Mouse (Mus musculus) hindbrain, embryonic 11.5 days (tissue): Measurements from ENCODE around the gene Kcnj12. TPM values are rescaled to one million over a fixed set of nuclear protein-coding genes. Genes with fewer than 3 reads are reported as not detected.

Experiments
- ATAC-seq: fragments of 200-750 bp; cut with Nextera tagmentation; 2 replicates; pipeline ENCODE4 v1.8.0; 2017; ENCODE audit warnings: mild to moderate bottlenecking, moderate TSS enrichment, moderate library complexity; ENCODE audit not compliant: low FRiP score
- DNase-seq: peaks from one replicate; pipeline ENCODE4 v3.0.0-alpha.2; 2015; ENCODE audit warnings: low spot score
- H3K27ac ChIP-seq: fragments of 300-500 bp; sonication (generic); 2 replicates; pipeline ENCODE4 v1.5.1; 2014; ENCODE audit warnings: mild to moderate bottlenecking, low read depth, low read length
- H3K27me3 ChIP-seq: fragments of 300-500 bp; sonication (generic); 2 replicates; pipeline ENCODE4 v1.6.1; 2014; ENCODE audit warnings: mild to moderate bottlenecking, low read length, moderate library complexity, mixed read lengths; ENCODE audit not compliant: control insufficient read depth, insufficient read depth
- H3K36me3 ChIP-seq: fragments of 300-500 bp; sonication (generic); 2 replicates; pipeline ENCODE4 v1.6.1; 2014; ENCODE audit warnings: mild to moderate bottlenecking, low read length, moderate library complexity, mixed read lengths; ENCODE audit not compliant: control insufficient read depth, insufficient read depth
- H3K4me1 ChIP-seq: fragments of 300-500 bp; sonication (generic); replicated peaks from 2 replicates; pipeline ENCODE4 v1.6.1; 2014; ENCODE audit warnings: low read length, mixed read lengths; ENCODE audit not compliant: control insufficient read depth, insufficient read depth
- H3K4me2 ChIP-seq: fragments of 300-500 bp; sonication (generic); replicated peaks from 2 replicates; pipeline ENCODE4 v1.6.1; 2014; ENCODE audit warnings: mild to moderate bottlenecking, low read depth, low read length
- H3K4me3 ChIP-seq: fragments of 300-500 bp; sonication (generic); 2 replicates; pipeline ENCODE4 v1.5.1; 2014; ENCODE audit warnings: low read depth, low read length
- H3K9ac ChIP-seq: fragments of 300-500 bp; sonication (generic); 2 replicates; pipeline ENCODE4 v1.6.1; 2014; ENCODE audit warnings: low read depth, low read length
- H3K9me3 ChIP-seq: fragments of 300-500 bp; sonication (generic); 2 replicates; pipeline ENCODE4 v1.6.1; 2016; ENCODE audit warnings: low read length; ENCODE audit not compliant: control insufficient read depth
- WGBS: fragments of 180-500 bp; shearing (Covaris S2); extraction: QIAGEN DNeasy Blood & Tissue Kit; methylation state at CpG from one replicate; pipeline ENCODE4 v1.1.7; 2014; 5-methylcytosine and 5-hydroxymethylcytosine counted together
- polyA plus RNA-seq: library from polyadenylated mRNA; unstranded; fragments of >200 nt; fragmentation: Nextera tagmentation; extraction: Ambion mirVana; gene quantifications from 2 replicates; pipeline ENCODE4 v1.2.1, GENCODE M21; 2014

Kcnj12 gene
- polyA plus RNA-seq, 1 experiment from 2014 or later, result 1.7 TPM

- 82% methylated on average over 4 of the region's 4 CpGs for WGBS
- no peak for DNase-seq
These were observed 38.3 kb downstream of the Kcnj12 start for GRCm38 (mm10) chr11:61060634-61061033.

GRCm38 (mm10) chr11:61062548-61063461 lies 40.4 kb downstream of the Kcnj12 start:
- Histone ChIP-seq H3K9ac (no peak overlapping the region), H3K4me2 (no peak overlapping the region), H3K36me3 (no peaks in the 10 kb centered on the region), H3K4me1 (no peaks in the 10 kb centered on the region), H3K27me3 (no peaks in the 10 kb centered on the region), H3K4me3 (no peak overlapping the region), H3K9me3 (no peaks in the 10 kb centered on the region), H3K27ac (no peak overlapping the region)
- no peak for DNase-seq
- 83% methylated on average over 18 of the region's 18 CpGs for WGBS
- no peak for ATAC-seq

More at GRCm38 (mm10) chr11:61060634-61061033, 38.3 kb downstream of the Kcnj12 start:
- Histone ChIP-seq H3K4me2 (no peak overlapping the region), H3K27ac (no peak overlapping the region), H3K9me3 (no peaks in the 10 kb centered on the region), H3K36me3 (no peaks in the 10 kb centered on the region), H3K27me3 (no peaks in the 10 kb centered on the region), H3K4me3 (no peak overlapping the region), H3K4me1 (no peaks in the 10 kb centered on the region), H3K9ac (no peak overlapping the region)
- ATAC-seq, result no peak

DNA sequence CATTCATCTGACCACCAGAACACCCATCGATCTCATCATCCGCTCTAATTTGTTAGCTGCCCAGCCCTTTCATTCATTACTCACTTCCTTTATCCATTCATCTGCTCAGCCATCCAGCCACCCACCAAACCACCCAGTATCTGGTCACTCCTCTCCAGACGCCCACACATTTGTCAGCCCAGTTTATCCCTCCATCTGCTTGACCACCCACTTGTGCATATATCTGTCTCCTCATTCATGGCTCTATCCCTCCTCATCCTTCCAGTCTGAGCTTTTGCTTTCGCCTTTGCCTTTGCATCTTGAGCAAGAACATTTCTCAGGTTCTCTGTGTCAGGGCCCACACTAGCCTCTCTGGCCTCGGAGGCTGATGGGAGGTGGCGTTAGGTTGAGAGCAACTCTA lies 41.1 kb downstream of the Kcnj12 start:
- Histone ChIP-seq H3K4me3 (no peak overlapping the region), H3K27ac (no peak overlapping the region), H3K36me3 (no peaks in the 10 kb centered on the region), H3K9ac (no peak overlapping the region), H3K4me2 (no peak overlapping the region), H3K4me1 (no peaks in the 10 kb centered on the region), H3K27me3 (no peaks in the 10 kb centered on the region), H3K9me3 (no peaks in the 10 kb centered on the region)
- no peak for ATAC-seq
- DNase-seq, result no peak
- WGBS, result 89% methylated on average over 6 of the region's 6 CpGs

GRCm38 (mm10) chr11:61065620-61066019 lies 43.3 kb downstream of the Kcnj12 start:
- Histone ChIP-seq H3K36me3 (no peaks in the 10 kb centered on the region), H3K4me3 (no peak overlapping the region), H3K4me1 (no peaks in the 10 kb centered on the region), H3K27me3 (no peaks in the 10 kb centered on the region), H3K9me3 (no peaks in the 10 kb centered on the region), H3K27ac (no peak overlapping the region), H3K4me2 (no peak overlapping the region), H3K9ac (no peak overlapping the region)
- 86% methylated on average over 6 of the region's 6 CpGs for WGBS
- DNase-seq (no peak), ATAC-seq (no peak)

- Histone ChIP-seq H3K4me2 (no peak overlapping the region), H3K9ac (no peak overlapping the region), H3K27ac (no peak overlapping the region), H3K27me3 (no peaks in the 10 kb centered on the region), H3K4me1 (no peaks in the 10 kb centered on the region), H3K4me3 (no peak overlapping the region), H3K36me3 (no peaks in the 10 kb centered on the region), H3K9me3 (no peaks in the 10 kb centered on the region)
- 90% methylated on average over 9 of the region's 9 CpGs for WGBS
- ATAC-seq, result no peak
- no peak for DNase-seq
These were observed 44.9 kb downstream of the Kcnj12 start for GRCm38 (mm10) chr11:61067133-61067835.

DNA sequence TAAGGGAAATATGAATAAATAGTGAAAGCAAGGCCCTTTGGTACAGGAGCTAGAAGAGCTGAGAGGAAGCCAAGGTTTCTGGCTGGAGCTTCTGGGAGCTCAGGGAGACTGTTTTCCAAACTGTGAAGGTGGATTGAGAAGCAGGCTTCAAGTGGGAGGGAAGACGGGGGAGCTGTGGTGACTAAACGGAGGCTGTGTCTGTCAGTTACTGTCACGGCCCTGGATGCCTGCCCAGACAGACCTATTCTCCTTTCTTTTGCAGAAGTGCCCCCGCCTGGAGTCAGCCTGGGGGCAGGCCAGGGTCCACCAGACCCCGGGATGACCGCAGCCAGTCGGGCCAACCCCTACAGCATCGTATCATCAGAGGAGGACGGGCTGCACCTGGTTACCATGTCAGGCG lies 46.5 kb downstream of the Kcnj12 start:
- no peak overlapping the region for H3K27ac ChIP-seq
- H3K9ac ChIP-seq, result no peak overlapping the region
- DNase-seq (no peak), ATAC-seq (no peak)
- H3K27me3 ChIP-seq, result no peaks in the 10 kb centered on the region
- WGBS, result 92% methylated on average over 10 of the region's 10 CpGs
- H3K4me1 ChIP-seq, result no peaks in the 10 kb centered on the region
- H3K4me3 ChIP-seq, result no peak overlapping the region
- H3K36me3 ChIP-seq, result no peaks in the 10 kb centered on the region
- no peaks in the 10 kb centered on the region for H3K9me3 ChIP-seq
- H3K4me2 ChIP-seq, result no peak overlapping the region

DNA sequence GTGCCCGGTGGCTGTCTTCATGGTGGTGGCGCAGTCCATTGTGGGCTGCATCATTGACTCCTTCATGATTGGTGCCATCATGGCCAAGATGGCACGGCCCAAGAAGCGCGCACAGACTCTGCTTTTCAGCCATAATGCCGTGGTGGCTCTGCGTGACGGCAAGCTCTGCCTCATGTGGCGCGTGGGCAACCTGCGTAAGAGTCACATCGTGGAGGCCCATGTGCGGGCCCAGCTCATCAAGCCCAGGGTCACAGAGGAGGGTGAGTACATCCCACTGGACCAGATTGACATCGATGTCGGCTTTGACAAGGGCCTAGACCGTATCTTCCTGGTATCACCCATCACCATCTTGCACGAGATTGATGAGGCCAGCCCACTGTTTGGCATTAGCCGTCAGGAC lies 47.3 kb downstream of the Kcnj12 start:
- no peak overlapping the region for H3K4me3 ChIP-seq
- H3K27ac ChIP-seq, result no peak overlapping the region
- no peak overlapping the region for H3K9ac ChIP-seq
- H3K9me3 ChIP-seq, result no peaks in the 10 kb centered on the region
- no peaks in the 10 kb centered on the region for H3K4me1 ChIP-seq
- WGBS, result 94% methylated on average over 18 of the region's 18 CpGs
- no peaks in the 10 kb centered on the region for H3K27me3 ChIP-seq
- no peak for DNase-seq
- H3K36me3 ChIP-seq, result no peaks in the 10 kb centered on the region
- no peak overlapping the region for H3K4me2 ChIP-seq
- ATAC-seq, result no peak

GRCm38 (mm10) chr11:61074646-61075317 lies 52.4 kb downstream of the Kcnj12 start:
- 91% methylated on average over 5 of the region's 5 CpGs for WGBS
- Histone ChIP-seq H3K36me3 (no peaks in the 10 kb centered on the region), H3K9ac (no peak overlapping the region), H3K27ac (no peak overlapping the region), H3K4me2 (no peak overlapping the region), H3K4me1 (no peaks in the 10 kb centered on the region), H3K27me3 (no peaks in the 10 kb centered on the region), H3K9me3 (no peaks in the 10 kb centered on the region), H3K4me3 (no peak overlapping the region)
- DNase-seq (no peak), ATAC-seq (no peak)
